Mouse (Mus musculus): ENCODE measurements around the gene Slc22a15. TPM values are rescaled to one million over a fixed set of nuclear protein-coding genes. Genes with fewer than 3 reads are reported as not detected.

Slc22a15 gene
- polyA plus RNA-seq, 1 experiment: 7.0 TPM

DNA sequence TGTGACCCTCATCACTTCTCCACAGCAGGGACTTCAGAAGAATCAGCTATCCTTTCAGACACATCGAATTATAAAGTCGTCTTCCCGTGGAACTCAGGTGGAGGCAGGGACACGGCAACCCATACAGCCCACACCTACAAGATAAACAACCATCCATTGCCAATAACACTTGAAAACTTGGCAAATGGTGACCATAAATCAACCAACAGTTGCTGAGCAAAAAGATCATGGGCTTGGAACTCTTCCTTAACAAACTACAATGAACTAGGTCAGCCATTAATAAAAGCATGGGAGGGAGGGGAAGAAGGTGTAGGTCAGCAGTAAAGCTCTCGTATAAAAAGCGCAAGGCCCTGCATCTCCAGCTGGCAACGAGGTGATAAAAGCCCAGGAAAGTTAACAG is 1.9 kb downstream of the Slc22a15 start:
- Histone ChIP-seq H3K4me3 (ENCODE audit: control insufficient read depth, insufficient read depth, low read length) (no peak overlapping the region), H3K27me3 (ENCODE audit: control insufficient read depth, insufficient read depth, low read length) (no peaks in the 10 kb centered on the region), H3K4me1 (replicated peaks; ENCODE audit: control insufficient read depth, insufficient read depth, low read length) (peaks cover 7% of the 10 kb centered on the region), H3K36me3 (ENCODE audit: control insufficient read depth, insufficient read depth, low read length) (no peaks in the 10 kb centered on the region), H3K27ac (ENCODE audit: control insufficient read depth, insufficient read depth, low read length) (no peak overlapping the region)
- no peak for DNase-seq
- WGBS: 95% methylated on average over 7 of the region's 7 CpGs
- TF ChIP-seq CTCF (IDR thresholded peaks at IDR 0.05; ENCODE audit: borderline replicate concordance, control insufficient read depth, extremely low read depth, insufficient read depth, low read length, poor library complexity) (no peak), POLR2A (IDR thresholded peaks at IDR 0.05; ENCODE audit: control insufficient read depth, extremely low read depth, insufficient read depth, low read length, poor library complexity) (no peak)

DNA sequence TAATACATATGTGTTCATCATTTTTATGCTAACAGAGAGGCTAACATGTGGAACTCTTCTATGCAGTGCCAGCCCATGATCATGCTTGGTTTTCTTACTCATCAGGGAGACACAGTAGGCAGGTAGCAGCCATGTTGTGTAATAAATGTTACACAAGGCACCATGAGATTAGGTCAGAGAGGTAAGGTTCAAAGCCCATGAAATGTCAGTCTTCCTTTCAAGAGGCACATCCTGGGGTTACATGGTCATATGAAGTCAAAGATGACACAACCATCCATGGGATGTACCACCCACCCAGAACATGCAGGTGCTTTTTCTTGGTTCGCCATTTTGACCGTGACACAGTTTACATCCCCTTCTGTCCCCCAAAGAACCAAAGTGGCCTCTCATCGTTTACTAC is 5.7 kb downstream of the Slc22a15 start:
- H3K27ac ChIP-seq (ENCODE audit: control insufficient read depth, insufficient read depth, low read length): no peak overlapping the region
- no peak for DNase-seq
- H3K4me1 ChIP-seq (replicated peaks; ENCODE audit: control insufficient read depth, insufficient read depth, low read length): peaks cover under 1% of the 10 kb centered on the region
- 99% methylated on average over 3 of the region's 3 CpGs for WGBS
- no peaks in the 10 kb centered on the region for H3K36me3 ChIP-seq (ENCODE audit: control insufficient read depth, insufficient read depth, low read length)
- TF ChIP-seq POLR2A (IDR thresholded peaks at IDR 0.05; ENCODE audit: control insufficient read depth, extremely low read depth, insufficient read depth, low read length, poor library complexity) (no peak), CTCF (IDR thresholded peaks at IDR 0.05; ENCODE audit: borderline replicate concordance, control insufficient read depth, extremely low read depth, insufficient read depth, low read length, poor library complexity) (no peak)
- no peaks in the 10 kb centered on the region for H3K27me3 ChIP-seq (ENCODE audit: control insufficient read depth, insufficient read depth, low read length)
- no peak overlapping the region for H3K4me3 ChIP-seq (ENCODE audit: control insufficient read depth, insufficient read depth, low read length)

DNA sequence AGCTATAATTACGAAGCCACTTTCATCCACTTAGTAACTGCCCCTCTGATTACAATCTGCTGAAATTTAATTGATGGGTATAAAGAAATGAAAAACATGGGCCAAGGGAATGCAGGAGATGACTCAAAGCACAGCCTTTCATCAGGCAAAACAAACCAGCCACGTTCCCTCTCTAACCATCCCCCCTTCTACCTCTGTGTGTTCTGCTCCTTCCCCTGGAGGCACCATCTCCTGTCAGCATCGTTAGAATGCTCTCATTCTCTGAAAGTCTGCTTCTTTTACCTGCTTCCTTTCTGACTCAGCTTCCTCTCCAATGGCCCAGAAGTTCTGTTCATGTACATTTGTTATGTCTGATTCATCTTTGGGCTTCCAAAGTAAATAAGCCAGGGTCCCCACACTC is 6.6 kb downstream of the Slc22a15 start:
- Histone ChIP-seq H3K4me3 (ENCODE audit: control insufficient read depth, insufficient read depth, low read length) (no peak overlapping the region), H3K4me1 (replicated peaks; ENCODE audit: control insufficient read depth, insufficient read depth, low read length) (no peaks in the 10 kb centered on the region), H3K36me3 (ENCODE audit: control insufficient read depth, insufficient read depth, low read length) (no peaks in the 10 kb centered on the region), H3K27ac (ENCODE audit: control insufficient read depth, insufficient read depth, low read length) (no peak overlapping the region), H3K27me3 (ENCODE audit: control insufficient read depth, insufficient read depth, low read length) (no peaks in the 10 kb centered on the region)
- 35% methylated on average over 3 of the region's 3 CpGs for WGBS
- no peak for DNase-seq
- no peak for TF ChIP-seq POLR2A (IDR thresholded peaks at IDR 0.05; ENCODE audit: control insufficient read depth, extremely low read depth, insufficient read depth, low read length, poor library complexity)
- TF ChIP-seq CTCF (IDR thresholded peaks at IDR 0.05; ENCODE audit: borderline replicate concordance, control insufficient read depth, extremely low read depth, insufficient read depth, low read length, poor library complexity): no peak

DNA sequence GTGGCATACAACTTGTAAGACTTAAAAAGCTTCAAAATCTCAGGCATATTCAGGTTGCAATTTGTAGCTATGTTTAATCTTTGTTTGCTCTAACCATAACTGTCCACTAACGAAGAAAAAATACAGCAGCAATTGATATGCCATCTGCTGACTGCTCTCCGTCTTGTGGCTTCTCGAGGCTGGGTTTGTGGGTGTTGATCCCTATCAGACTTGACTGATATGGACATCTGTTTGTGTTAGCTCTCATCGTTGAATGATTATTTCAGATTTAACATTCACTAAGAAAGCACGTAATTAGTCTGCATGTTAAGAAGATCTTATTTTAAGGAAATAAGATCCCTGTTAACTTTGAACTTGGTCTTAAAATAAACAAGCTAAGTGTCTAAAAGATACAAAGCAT is 7.7 kb downstream of the Slc22a15 start:
- H3K27ac ChIP-seq (ENCODE audit: control insufficient read depth, insufficient read depth, low read length): no peak overlapping the region
- no peaks in the 10 kb centered on the region for H3K36me3 ChIP-seq (ENCODE audit: control insufficient read depth, insufficient read depth, low read length)
- H3K27me3 ChIP-seq (ENCODE audit: control insufficient read depth, insufficient read depth, low read length): no peaks in the 10 kb centered on the region
- 47% methylated on average over 5 of the region's 5 CpGs for WGBS
- TF ChIP-seq CTCF (IDR thresholded peaks at IDR 0.05; ENCODE audit: borderline replicate concordance, control insufficient read depth, extremely low read depth, insufficient read depth, low read length, poor library complexity) (no peak), POLR2A (IDR thresholded peaks at IDR 0.05; ENCODE audit: control insufficient read depth, extremely low read depth, insufficient read depth, low read length, poor library complexity) (no peak)
- no peaks in the 10 kb centered on the region for H3K4me1 ChIP-seq (replicated peaks; ENCODE audit: control insufficient read depth, insufficient read depth, low read length)
- no peak overlapping the region for H3K4me3 ChIP-seq (ENCODE audit: control insufficient read depth, insufficient read depth, low read length)
- DNase-seq: no peak

DNA sequence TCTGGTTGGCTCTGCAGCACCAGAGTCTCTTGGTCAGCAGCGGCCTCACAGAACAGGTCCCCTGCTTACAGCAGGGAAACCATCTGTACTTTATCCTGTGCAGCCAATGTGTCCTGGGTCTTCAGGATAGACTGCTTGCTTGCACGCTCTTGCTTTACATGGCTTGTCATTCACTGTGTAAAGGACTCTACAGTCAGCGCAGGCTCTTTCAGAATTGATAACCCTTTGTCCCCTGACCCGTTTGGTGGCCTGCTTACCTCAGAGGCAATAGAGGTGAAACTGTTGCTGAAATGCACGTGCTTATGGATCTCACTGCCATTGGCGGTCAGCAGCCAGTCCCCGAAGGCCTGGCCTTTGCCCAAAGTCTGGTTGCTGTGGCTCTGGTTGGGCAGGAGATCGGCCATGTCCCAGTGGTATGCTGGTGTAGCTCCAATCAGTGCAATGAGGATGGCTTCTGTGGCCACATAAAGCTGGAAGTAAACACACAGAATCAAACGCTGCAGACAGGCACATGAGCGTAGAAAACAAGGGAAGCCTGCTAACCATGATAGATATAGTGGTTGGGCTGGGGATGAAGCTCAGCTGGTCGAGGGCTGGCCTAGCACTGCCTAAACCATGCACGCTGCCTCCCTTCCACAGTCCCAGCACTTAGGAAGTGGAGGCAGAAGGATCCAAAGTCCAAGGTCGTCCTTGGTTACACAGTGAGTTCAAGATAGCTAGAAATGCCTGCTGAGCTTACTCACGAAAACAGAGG is 9.0 kb downstream of the Slc22a15 start:
- no peak for TF ChIP-seq POLR2A (IDR thresholded peaks at IDR 0.05; ENCODE audit: control insufficient read depth, extremely low read depth, insufficient read depth, low read length, poor library complexity)
- Histone ChIP-seq H3K36me3 (ENCODE audit: control insufficient read depth, insufficient read depth, low read length) (no peaks in the 10 kb centered on the region), H3K27me3 (ENCODE audit: control insufficient read depth, insufficient read depth, low read length) (no peaks in the 10 kb centered on the region), H3K4me3 (ENCODE audit: control insufficient read depth, insufficient read depth, low read length) (no peak overlapping the region), H3K4me1 (replicated peaks; ENCODE audit: control insufficient read depth, insufficient read depth, low read length) (no peaks in the 10 kb centered on the region), H3K27ac (ENCODE audit: control insufficient read depth, insufficient read depth, low read length) (no peak overlapping the region)
- DNase-seq: no peak
- WGBS: 93% methylated on average over 14 of the region's 14 CpGs

DNA sequence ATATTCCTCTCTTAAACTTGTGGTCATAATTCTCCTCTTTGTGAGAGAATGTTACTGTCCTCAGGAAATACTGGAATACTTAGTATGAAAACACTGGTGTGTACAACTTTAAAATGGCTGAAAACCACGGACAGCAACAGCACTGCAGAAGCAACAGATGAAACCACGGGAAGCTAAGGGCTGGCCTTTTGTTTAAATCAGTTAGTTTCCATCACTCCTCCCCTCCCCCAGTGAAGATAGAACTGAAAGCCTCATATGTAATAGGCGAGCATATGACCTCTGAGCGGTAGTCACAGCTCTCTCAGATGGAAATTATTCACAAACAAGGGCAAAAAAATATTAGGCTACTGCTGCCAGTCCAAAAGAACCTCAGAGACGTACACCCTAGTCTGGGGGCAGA is 10.0 kb downstream of the Slc22a15 start:
- Histone ChIP-seq H3K27me3 (ENCODE audit: control insufficient read depth, insufficient read depth, low read length) (no peaks in the 10 kb centered on the region), H3K4me3 (ENCODE audit: control insufficient read depth, insufficient read depth, low read length) (no peak overlapping the region), H3K4me1 (replicated peaks; ENCODE audit: control insufficient read depth, insufficient read depth, low read length) (no peaks in the 10 kb centered on the region), H3K27ac (ENCODE audit: control insufficient read depth, insufficient read depth, low read length) (no peak overlapping the region), H3K36me3 (ENCODE audit: control insufficient read depth, insufficient read depth, low read length) (no peaks in the 10 kb centered on the region)
- no peak for DNase-seq
- WGBS: 59% methylated on average over 5 of the region's 5 CpGs
- TF ChIP-seq CTCF (IDR thresholded peaks at IDR 0.05; ENCODE audit: borderline replicate concordance, control insufficient read depth, extremely low read depth, insufficient read depth, low read length, poor library complexity) (no peak), POLR2A (IDR thresholded peaks at IDR 0.05; ENCODE audit: control insufficient read depth, extremely low read depth, insufficient read depth, low read length, poor library complexity) (no peak)

DNA sequence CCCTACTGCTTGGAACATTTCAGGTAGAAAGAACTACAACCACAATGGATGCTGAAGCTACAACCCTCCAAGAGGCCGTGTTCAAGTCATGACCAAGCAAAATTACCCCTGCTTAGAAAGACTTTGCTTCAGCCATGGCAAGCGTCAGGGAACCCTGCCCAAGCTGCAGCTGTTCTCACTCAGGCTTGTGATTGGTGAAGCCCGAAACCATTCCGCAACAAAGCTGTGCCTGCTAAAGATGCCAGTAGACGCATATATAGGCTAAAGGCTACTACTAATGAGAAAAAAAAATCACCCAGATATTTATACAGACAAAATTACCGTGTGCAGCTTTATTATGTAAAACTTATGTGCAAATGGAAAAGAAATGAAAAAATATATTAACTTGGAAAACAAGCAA is 12.2 kb downstream of the Slc22a15 start:
- H3K27me3 ChIP-seq (ENCODE audit: control insufficient read depth, insufficient read depth, low read length): no peaks in the 10 kb centered on the region
- no peak overlapping the region for H3K27ac ChIP-seq (ENCODE audit: control insufficient read depth, insufficient read depth, low read length)
- DNase-seq: no peak
- no peaks in the 10 kb centered on the region for H3K36me3 ChIP-seq (ENCODE audit: control insufficient read depth, insufficient read depth, low read length)
- no peaks in the 10 kb centered on the region for H3K4me1 ChIP-seq (replicated peaks; ENCODE audit: control insufficient read depth, insufficient read depth, low read length)
- TF ChIP-seq CTCF (IDR thresholded peaks at IDR 0.05; ENCODE audit: borderline replicate concordance, control insufficient read depth, extremely low read depth, insufficient read depth, low read length, poor library complexity) (no peak), POLR2A (IDR thresholded peaks at IDR 0.05; ENCODE audit: control insufficient read depth, extremely low read depth, insufficient read depth, low read length, poor library complexity) (no peak)
- WGBS: 95% methylated on average over 6 of the region's 6 CpGs
- H3K4me3 ChIP-seq (ENCODE audit: control insufficient read depth, insufficient read depth, low read length): no peak overlapping the region
